Comparison of ENCODE assay signal across 7 mouse cellular contexts in genomic region chr9:62541182-62541581, GRCm38 (mm10). TPM values are rescaled to one million over a fixed set of nuclear protein-coding genes. Genes with fewer than 3 reads are reported as not detected.
DNase-seq lines count a peak whose midpoint lies in the region; ATAC-seq lines count a peak whose summit lies in the region.

No protein-coding gene starts in this region.

- no peak; the same call in 1 of the 2 replicates for ATAC-seq in embryonic facial prominence, embryonic 14.5 days (ENCODE audit: low read depth)
- 0 out of 2 replicates have a peak, but pooled peaks have one; percentile 24 for ATAC-seq in limb, embryonic 13.5 days (ENCODE audit: low FRiP score, low read depth)
- ATAC-seq in liver, embryonic 11.5 days (replicated peaks; ENCODE audit: low FRiP score) = no peak
- ATAC-seq in kidney, embryonic 14.5 days (ENCODE audit: low FRiP score, low TSS enrichment) = no peak

- H3K9me3 ChIP-seq in embryonic facial prominence, embryonic 14.5 days (ENCODE audit: control insufficient read depth, low read length) = no peaks in the 10 kb centered on the region
- H3K9me3 ChIP-seq in limb, embryonic 13.5 days = no peaks in the 10 kb centered on the region
- H3K9me3 ChIP-seq in liver, embryonic 11.5 days (ENCODE audit: control insufficient read depth, low read length) = no peaks in the 10 kb centered on the region
- H3K9me3 ChIP-seq in kidney, embryonic 14.5 days (ENCODE audit: control insufficient read depth, low read length) = no peaks in the 10 kb centered on the region

- no peak overlapping the region for H3K9ac ChIP-seq in embryonic facial prominence, embryonic 14.5 days (ENCODE audit: low read depth, low read length)
- H3K9ac ChIP-seq in limb, embryonic 13.5 days = no peak overlapping the region
- no peak overlapping the region for H3K9ac ChIP-seq in liver, embryonic 11.5 days (ENCODE audit: low read depth, low read length)
- H3K9ac ChIP-seq in kidney, embryonic 14.5 days (ENCODE audit: low read depth, low read length) = no peak overlapping the region

- H3K27me3 ChIP-seq in embryonic facial prominence, embryonic 14.5 days (replicated peaks; ENCODE audit: control insufficient read depth, insufficient read depth, low read length) = no peaks in the 10 kb centered on the region
- H3K27me3 ChIP-seq in limb, embryonic 13.5 days = peaks cover 17% of the 10 kb centered on the region; the same call in 1 of the 2 replicates
- H3K27me3 ChIP-seq in liver, embryonic 11.5 days (replicated peaks; ENCODE audit: control insufficient read depth, insufficient read depth, low read length) = peaks cover 23% of the 10 kb centered on the region
- no peaks in the 10 kb centered on the region for H3K27me3 ChIP-seq in kidney, embryonic 14.5 days (ENCODE audit: control insufficient read depth, insufficient read depth, low read length)

- peak; percentile 81 to 88 for DNase-seq in right cerebral cortex, postnatal 10 days (ENCODE audit: low spot score in 2 of 2)
- no peak for DNase-seq in right cerebral cortex, postnatal 25 days
- DNase-seq in embryonic facial prominence, embryonic 14.5 days (ENCODE audit: low spot score) = peak; percentile 70
- peak; percentile 29 for DNase-seq in thymus, postnatal 25 days
- DNase-seq in liver, embryonic 11.5 days (ENCODE audit: low spot score) = no peak

- H3K4me2 ChIP-seq in embryonic facial prominence, embryonic 14.5 days (ENCODE audit: low read depth, low read length) = no peak overlapping the region
- H3K4me2 ChIP-seq in limb, embryonic 13.5 days (replicated peaks) = no peak overlapping the region
- no peak overlapping the region for H3K4me2 ChIP-seq in liver, embryonic 11.5 days
- no peak overlapping the region for H3K4me2 ChIP-seq in kidney, embryonic 14.5 days (replicated peaks; ENCODE audit: low read depth, low read length)

- H3K36me3 ChIP-seq in embryonic facial prominence, embryonic 14.5 days (ENCODE audit: control insufficient read depth, insufficient read depth, low read length) = no peaks in the 10 kb centered on the region
- H3K36me3 ChIP-seq in limb, embryonic 13.5 days = no peaks in the 10 kb centered on the region
- no peaks in the 10 kb centered on the region for H3K36me3 ChIP-seq in liver, embryonic 11.5 days (ENCODE audit: control insufficient read depth, insufficient read depth, low read length)
- no peaks in the 10 kb centered on the region for H3K36me3 ChIP-seq in kidney, embryonic 14.5 days (ENCODE audit: control insufficient read depth, insufficient read depth, low read length)

- peaks cover 9% of the 10 kb centered on the region; the same call in 1 of the 2 replicates for H3K4me1 ChIP-seq in embryonic facial prominence, embryonic 14.5 days (ENCODE audit: control insufficient read depth, insufficient read depth, low read length)
- H3K4me1 ChIP-seq in limb, embryonic 13.5 days = peaks cover 12% of the 10 kb centered on the region; the same call in 1 of the 2 replicates
- H3K4me1 ChIP-seq in liver, embryonic 11.5 days (replicated peaks; ENCODE audit: control insufficient read depth, insufficient read depth, low read length) = no peaks in the 10 kb centered on the region
- no peaks in the 10 kb centered on the region for H3K4me1 ChIP-seq in kidney, embryonic 14.5 days (ENCODE audit: control insufficient read depth, insufficient read depth, low read length)

- no peak overlapping the region for H3K4me3 ChIP-seq in embryonic facial prominence, embryonic 14.5 days (ENCODE audit: low read depth, low read length)
- H3K4me3 ChIP-seq in limb, embryonic 13.5 days = no peak overlapping the region
- H3K4me3 ChIP-seq in liver, embryonic 11.5 days (ENCODE audit: low read depth, low read length) = no peak overlapping the region
- no peak overlapping the region for H3K4me3 ChIP-seq in kidney, embryonic 14.5 days (ENCODE audit: low read length)

- WGBS in embryonic facial prominence, embryonic 14.5 days = 41% methylated on average over 8 of the region's 8 CpGs
- WGBS in limb, embryonic 13.5 days = 57% methylated on average over 8 of the region's 8 CpGs
- WGBS in liver, embryonic 11.5 days = 56% methylated on average over 8 of the region's 8 CpGs
- WGBS in kidney, embryonic 14.5 days = 60% methylated on average over 8 of the region's 8 CpGs

- peak overlapping the region; percentile 72; the same call in 1 of the 2 replicates for H3K27ac ChIP-seq in embryonic facial prominence, embryonic 14.5 days (replicated peaks; ENCODE audit: low read depth, low read length)
- no peak overlapping the region for H3K27ac ChIP-seq in limb, embryonic 13.5 days
- no peak overlapping the region for H3K27ac ChIP-seq in liver, embryonic 11.5 days (ENCODE audit: low read depth, low read length)
- H3K27ac ChIP-seq in kidney, embryonic 14.5 days (ENCODE audit: low read depth, low read length) = no peak overlapping the region

RNA-seq across cellular contexts. Expression of gene Coro2b, which starts 4.3 kb away (rescaled TPM):
- 11.1 and 12.3 TPM in 2 replicates for polyA plus RNA-seq in embryonic facial prominence, embryonic 14.5 days (2014; fragmentation: Nextera tagmentation; extraction: Ambion mirVana)
- polyA plus RNA-seq in limb, embryonic 13.5 days (2015; fragmentation: Nextera tagmentation; extraction: Ambion mirVana) = 8.5 and 9.1 TPM in 2 replicates
- 4.5 and 4.8 TPM in 2 replicates for polyA plus RNA-seq in liver, embryonic 11.5 days (2014; fragmentation: Nextera tagmentation; extraction: Ambion mirVana)
- polyA plus RNA-seq in kidney, embryonic 14.5 days (2014; fragmentation: Nextera tagmentation; extraction: Ambion mirVana) = 9.3 and 16.5 TPM in 2 replicates

Comparison
In these comparisons a context has a peak if more than half of its experiments do, and no peak if none do; other contexts are left out.
1. DNase-seq: peak in right cerebral cortex, postnatal 10 days (2 of 2), embryonic facial prominence, embryonic 14.5 days (single experiment) and thymus, postnatal 25 days (single experiment); none in right cerebral cortex, postnatal 25 days (single experiment) and liver, embryonic 11.5 days (single experiment).